Mouse (Mus musculus) intestine, embryonic 15.5 days (tissue): Measurements from ENCODE around the gene Folr2. TPM values are rescaled to one million over a fixed set of nuclear protein-coding genes. Genes with fewer than 3 reads are reported as not detected.

ENCODE experiments used
- ATAC-seq: fragments of 200-750 bp; cut with Nextera tagmentation; 2 replicates; pipeline ENCODE4 v1.8.0; 2017; ENCODE audit warnings: moderate TSS enrichment, moderate library complexity
- H3K27ac ChIP-seq: fragments of 300-500 bp; sonication (generic); 2 replicates; pipeline ENCODE4 v1.5.1; 2015; ENCODE audit warnings: mild to moderate bottlenecking, inconsistent platforms
- H3K27me3 ChIP-seq: fragments of 300-500 bp; sonication (generic); replicated peaks from 2 replicates; pipeline ENCODE4 v1.6.1; 2015; ENCODE audit warnings: inconsistent platforms
- H3K36me3 ChIP-seq: fragments of 300-500 bp; sonication (generic); 2 replicates; pipeline ENCODE4 v1.6.1; 2015; ENCODE audit warnings: inconsistent platforms
- H3K4me1 ChIP-seq: fragments of 300-500 bp; sonication (generic); replicated peaks from 2 replicates; pipeline ENCODE4 v1.6.1; 2015; ENCODE audit warnings: inconsistent platforms
- H3K4me2 ChIP-seq: fragments of 300-500 bp; sonication (generic); replicated peaks from 2 replicates; pipeline ENCODE4 v1.6.1; 2015; ENCODE audit warnings: mild to moderate bottlenecking, inconsistent platforms
- H3K4me3 ChIP-seq: fragments of 300-500 bp; sonication (generic); replicated peaks from 2 replicates; pipeline ENCODE4 v1.5.1; 2015; ENCODE audit warnings: inconsistent platforms
- H3K9ac ChIP-seq: fragments of 300-500 bp; sonication (generic); 2 replicates; pipeline ENCODE4 v1.6.1; 2015; ENCODE audit warnings: inconsistent platforms
- H3K9me3 ChIP-seq: fragments of 300-500 bp; sonication (generic); 2 replicates; pipeline ENCODE4 v1.6.1; 2016; ENCODE audit warnings: inconsistent platforms
- WGBS: fragments of 180-500 bp; shearing (Covaris S2); methylation state at CpG from one replicate; pipeline ENCODE4 v1.1.7; 2015; 5-methylcytosine and 5-hydroxymethylcytosine counted together
- polyA plus RNA-seq: library from polyadenylated mRNA; unstranded; fragments of >200 nt; fragmentation: Nextera tagmentation; extraction: Ambion mirVana; gene quantifications from 2 replicates; pipeline ENCODE4 v1.2.1, GENCODE M21; 2015

Folr2 gene
- polyA plus RNA-seq, 1 experiment from 2014 or later, result 2.3 TPM

GRCm38 (mm10) chr7:101817861-101818401 is 39.1 kb downstream of the Folr2 start, which contains the start of gene Phox2a:
Gene Phox2a (plus strand): TSS chr7:101818313.
- Histone ChIP-seq H3K27ac (no peak within 1 kb of the TSS), H3K27me3 (peaks cover 53% of the 10 kb centered on the region), H3K4me3 (peak within 1 kb of the TSS; percentile 33), H3K4me2 (peak within 1 kb of the TSS; percentile 60), H3K9ac (0 out of 2 replicates have a peak within 1 kb of the TSS, but pooled peaks have one; percentile 13), H3K4me1 (peaks cover 26% of the 10 kb centered on the region), H3K36me3 (no peaks in the 10 kb centered on the region), H3K9me3 (no peaks in the 10 kb centered on the region)
- ATAC-seq, result peak; percentile 23; the same call in 1 of the 2 replicates
- WGBS, result 1% methylated on average over 45 of the region's 45 CpGs

Other genes with a start within 250 kb of the Folr2 start
- 51.4 and 53.0 TPM in 2 replicates for gene Clpb, start 193.6 kb downstream of the Folr2 start, polyA plus RNA-seq
- 3.4 and 4.2 TPM in 2 replicates for gene Phox2a, start 38.9 kb downstream of the Folr2 start, polyA plus RNA-seq
- 34.9 and 35.4 TPM in 2 replicates for gene Inppl1, start 19.0 kb downstream of the Folr2 start, polyA plus RNA-seq
- 71.5 and 74.7 TPM in 2 replicates for gene Anapc15, start 6.5 kb upstream of the Folr2 start, polyA plus RNA-seq
- 121 and 149 TPM in 2 replicates for gene Folr1, start 13.6 kb upstream of the Folr2 start, polyA plus RNA-seq
- gene Lamtor1, start 48.7 kb upstream of the Folr2 start, polyA plus RNA-seq, result 184 and 199 TPM in 2 replicates
- gene Tomt, start 49.2 kb upstream of the Folr2 start, polyA plus RNA-seq, result 0.29 and 0.38 TPM in 2 replicates
- 6.7 and 9.2 TPM in 2 replicates for gene Lrrc51, start 76.7 kb upstream of the Folr2 start, polyA plus RNA-seq
- gene Numa1, start 76.9 kb upstream of the Folr2 start, polyA plus RNA-seq, result 54.6 and 55.5 TPM in 2 replicates
- gene Il18bp, start 161.5 kb upstream of the Folr2 start, polyA plus RNA-seq, result 2.3 and 2.8 TPM in 2 replicates
- gene Rnf121, start 208.3 kb upstream of the Folr2 start, polyA plus RNA-seq, result 28.0 and 30.3 TPM in 2 replicates
- gene Xndc1, start 208.3 kb upstream of the Folr2 start, polyA plus RNA-seq, result 22.9 and 24.3 TPM in 2 replicates
- gene Xntrpc, start 208.5 kb upstream of the Folr2 start, polyA plus RNA-seq, result 0.75 and 1.0 TPM in 2 replicates
- gene Trpc2, start 225.9 kb upstream of the Folr2 start, polyA plus RNA-seq, result not detected in 2 replicates
- gene Art1, start 244.5 kb upstream of the Folr2 start, polyA plus RNA-seq, result 0.34 and 0.59 TPM in 2 replicates